Mouse (Mus musculus) induced T-regulatory cell, adult 2 months (primary cell): ENCODE results near the gene Rnf222.
A peak's percentile ranks its signal among the peaks of the same experiment; 100 is the strongest.

Experiments
- DNase-seq: peaks from one replicate; pipeline ENCODE4 v3.0.0-alpha.2; 2012; ENCODE audit warnings: low read depth

Rnf222 gene

DNA sequence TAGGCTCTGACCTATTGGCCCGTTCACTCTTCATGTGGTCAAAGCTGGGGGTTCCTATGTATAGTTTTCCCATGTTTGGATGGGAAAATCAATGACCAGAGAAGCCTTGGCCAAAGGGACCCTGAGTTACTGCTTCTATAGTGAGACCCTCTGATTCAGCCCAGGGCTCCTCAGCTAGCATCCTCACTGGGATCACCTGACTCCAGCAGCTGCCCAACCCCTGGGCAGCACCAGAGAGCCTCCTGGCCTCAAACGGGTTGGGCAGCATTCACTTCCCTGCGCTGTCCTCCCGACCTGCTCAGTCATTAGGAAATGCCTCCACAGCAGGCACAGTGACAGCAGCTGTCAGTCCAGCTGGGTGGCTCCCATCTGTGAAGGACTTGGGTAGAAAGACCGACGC, at the start of gene Rnf222:
Gene Rnf222, plus strand, starts transcription at position 301 of the 400 bp plus-strand sequence.
- DNase-seq: no peak

DNA sequence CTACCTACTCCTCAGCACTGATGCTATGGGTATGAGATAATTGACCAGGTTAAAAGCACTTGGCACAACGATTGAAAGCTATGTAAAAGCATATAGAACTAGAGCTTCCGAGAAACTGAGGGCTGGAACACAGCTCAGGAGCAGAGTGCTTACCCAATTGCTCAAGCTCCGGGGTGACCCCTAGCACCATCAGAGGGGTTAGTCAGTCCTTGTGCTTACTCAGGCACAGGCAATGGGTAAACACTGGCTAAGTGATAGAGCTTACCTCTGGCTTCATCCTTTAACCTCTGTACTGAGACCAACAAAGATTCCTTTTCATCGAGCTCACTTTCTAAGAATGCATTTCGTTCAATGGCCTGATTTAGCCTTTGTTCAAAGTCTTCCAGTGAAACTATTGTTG, 48.7 kb upstream of the Rnf222 start:
- no peak for DNase-seq

DNA sequence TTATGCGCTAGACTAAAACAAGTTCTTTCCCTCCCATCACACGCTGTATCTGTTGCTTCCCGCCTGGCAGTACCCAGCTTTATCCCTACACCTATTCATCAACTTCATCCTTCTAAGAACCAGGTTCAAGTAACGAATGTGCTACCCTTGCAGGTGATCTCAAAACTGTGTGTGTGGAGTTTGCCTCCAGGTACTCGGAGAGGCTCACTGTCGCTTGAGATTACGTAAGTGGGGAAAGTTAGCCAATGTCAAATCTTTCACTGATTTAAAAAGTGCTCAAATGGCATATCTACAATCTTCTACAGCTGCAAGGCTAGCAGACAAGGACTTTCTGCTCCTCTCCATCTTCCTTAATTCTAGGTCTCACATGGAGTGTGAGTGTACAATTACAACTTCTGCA, 37.5 kb upstream of the Rnf222 start:
- no peak for DNase-seq

DNA sequence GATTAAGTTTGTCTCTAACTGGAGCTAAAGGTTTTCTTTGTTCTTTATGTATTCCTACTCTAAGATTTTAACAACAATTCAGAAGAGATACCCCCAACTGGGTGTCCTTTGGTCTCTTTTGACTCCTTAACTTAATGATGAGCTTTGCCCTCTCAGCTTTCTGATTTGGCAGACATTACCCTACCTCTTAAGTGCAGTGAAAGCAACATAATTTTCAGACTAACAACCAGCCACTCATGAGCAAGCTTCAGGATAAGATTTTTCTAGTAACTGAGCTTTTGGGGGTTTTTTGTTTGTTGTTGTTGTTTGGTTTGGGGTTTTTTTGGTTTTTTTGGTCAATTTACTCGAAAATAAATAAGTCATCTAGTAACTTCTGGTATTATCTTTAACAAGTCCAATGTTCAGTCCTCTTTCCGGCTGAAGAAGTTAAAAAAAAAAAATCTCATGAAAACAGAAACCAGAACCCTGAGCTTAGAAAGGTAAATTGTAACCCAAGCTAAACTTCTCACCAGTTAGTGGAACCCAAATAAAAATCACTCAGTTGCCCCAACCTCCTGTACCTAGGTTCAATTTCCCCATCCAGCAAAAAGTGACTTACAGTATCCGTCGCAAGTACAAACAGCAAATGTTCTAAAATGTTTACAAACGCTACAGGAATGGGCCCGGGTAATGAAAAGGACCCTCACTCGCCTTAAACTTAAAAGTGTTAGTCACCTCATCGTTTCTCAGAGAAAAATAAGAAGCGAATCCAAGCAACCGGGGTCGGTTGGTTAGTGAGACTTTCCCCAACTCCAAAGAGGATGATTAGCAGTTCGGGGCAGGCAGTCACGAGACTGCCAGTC, 36.5 kb upstream of the Rnf222 start:
- DNase-seq: no peak

DNA sequence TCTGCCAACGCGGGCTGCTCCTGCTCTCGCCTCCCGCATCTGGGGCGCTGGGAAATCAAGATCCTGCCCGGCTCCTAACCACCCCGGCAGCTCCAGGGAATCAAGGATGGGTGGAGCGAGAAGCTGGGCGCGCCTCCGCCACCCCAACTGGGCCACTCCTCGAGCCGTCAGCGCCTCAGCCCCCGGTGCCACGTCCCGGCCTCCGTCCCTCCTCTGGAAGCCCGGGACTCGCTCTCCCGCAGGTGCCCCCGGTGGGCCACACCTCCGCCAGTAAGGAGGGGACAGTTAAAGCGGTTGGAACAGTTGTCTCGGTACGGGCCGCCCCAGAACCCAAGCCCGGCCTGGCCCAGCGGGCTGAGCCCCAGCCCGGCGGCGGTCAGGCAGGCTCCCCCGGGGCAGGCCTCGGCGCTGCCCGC, 35.9 kb upstream of the Rnf222 start:
- no peak for DNase-seq

DNA sequence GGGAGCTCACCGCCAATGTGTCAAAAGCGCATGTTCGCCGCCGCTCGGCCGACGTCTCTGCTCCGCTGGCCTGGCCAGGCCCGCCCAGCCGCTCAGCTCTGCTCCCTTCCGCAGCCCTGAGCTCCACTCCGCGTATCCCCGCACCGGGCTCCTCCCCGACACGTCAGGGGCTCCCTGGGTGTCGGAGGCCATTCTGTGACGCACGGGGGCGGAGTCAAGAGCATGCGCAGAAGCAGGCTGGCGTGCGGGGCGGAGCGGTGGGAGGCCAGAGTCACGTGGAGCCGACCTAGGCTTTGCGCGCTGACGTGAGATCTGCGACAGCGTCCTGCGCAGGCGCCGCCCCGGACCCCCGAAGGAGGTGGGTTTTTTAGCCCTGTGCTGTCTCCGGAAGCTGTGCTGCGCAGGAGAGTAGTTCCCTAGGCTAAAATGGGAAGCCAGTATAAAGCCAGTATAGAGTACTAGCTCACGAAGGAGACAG, 35.4 kb upstream of the Rnf222 start:
- DNase-seq: peak; percentile 100

DNA sequence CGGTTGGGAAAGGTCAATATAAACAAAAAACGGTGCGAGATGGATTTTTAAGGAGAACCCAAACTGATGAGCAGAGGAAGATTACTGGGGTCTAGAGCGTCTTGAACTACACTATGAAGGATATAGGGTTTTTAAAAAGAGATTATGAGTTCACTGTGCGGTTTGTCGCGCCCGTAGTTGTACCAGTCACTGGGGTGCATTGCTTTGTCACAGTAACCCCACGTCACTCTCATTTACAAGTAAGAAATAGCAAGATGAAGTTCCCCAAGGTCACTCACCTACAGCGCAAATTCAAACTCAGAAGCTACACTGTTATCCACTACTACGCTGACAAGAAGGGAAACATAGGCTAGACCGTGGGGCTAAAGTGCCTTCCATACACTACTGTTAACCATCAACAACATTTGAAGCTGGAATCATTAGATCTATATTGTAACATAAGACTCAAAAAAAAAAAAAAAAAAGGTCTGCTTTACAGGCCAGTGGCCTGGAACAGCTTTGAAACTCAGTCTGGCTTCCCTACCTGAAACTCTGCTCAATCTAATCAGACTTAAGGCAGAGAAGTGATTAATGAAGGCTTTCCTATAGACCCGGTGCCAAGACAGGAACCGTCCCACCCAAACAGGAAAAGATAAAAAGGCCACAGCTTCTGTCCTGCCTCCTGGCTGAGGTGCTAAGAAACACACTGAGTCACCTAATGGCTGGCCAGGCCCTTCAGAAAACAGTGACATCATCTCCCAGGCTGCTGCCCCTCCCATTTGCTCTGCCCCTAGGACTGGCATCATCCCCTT, 34.5 kb upstream of the Rnf222 start:
- peak; percentile 66 for DNase-seq

DNA sequence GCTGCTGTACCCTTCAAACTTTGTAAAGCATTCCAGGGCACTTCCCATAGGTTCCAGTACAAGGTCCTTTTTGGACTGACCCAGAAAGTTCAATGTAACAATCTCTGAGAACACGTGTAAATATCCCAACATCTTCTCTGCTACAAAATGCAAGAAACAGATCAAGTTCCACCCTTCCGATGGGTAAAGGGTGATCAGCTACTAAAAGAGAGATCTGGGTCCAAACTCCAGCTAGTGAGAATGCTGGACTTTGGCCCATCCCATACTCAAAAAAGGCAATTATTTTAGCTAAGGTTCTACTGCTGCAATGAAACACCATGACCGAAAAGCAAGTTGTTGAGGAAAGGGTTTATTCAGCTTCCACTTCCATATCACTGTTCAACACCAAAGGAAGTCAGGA, 33.7 kb upstream of the Rnf222 start:
- DNase-seq: no peak

DNA sequence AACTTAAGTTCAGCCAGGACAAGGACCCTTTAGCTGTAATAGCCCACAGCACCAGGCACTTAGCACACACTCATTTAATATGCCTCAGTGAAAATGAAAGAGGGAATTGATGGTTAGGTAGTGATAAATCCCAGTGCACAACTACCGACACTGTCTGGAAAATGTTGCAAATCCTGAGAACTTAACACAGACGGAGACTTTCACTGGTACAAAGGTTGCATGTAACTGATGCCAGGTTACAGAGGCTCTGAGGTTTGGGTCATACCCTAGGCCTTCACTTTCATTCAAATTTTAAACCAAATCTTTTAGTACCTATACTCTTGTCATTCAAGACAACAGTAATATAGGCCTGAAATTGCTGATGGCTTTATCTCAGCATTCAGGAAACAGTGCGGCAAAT, 31.0 kb upstream of the Rnf222 start:
- DNase-seq: no peak

DNA sequence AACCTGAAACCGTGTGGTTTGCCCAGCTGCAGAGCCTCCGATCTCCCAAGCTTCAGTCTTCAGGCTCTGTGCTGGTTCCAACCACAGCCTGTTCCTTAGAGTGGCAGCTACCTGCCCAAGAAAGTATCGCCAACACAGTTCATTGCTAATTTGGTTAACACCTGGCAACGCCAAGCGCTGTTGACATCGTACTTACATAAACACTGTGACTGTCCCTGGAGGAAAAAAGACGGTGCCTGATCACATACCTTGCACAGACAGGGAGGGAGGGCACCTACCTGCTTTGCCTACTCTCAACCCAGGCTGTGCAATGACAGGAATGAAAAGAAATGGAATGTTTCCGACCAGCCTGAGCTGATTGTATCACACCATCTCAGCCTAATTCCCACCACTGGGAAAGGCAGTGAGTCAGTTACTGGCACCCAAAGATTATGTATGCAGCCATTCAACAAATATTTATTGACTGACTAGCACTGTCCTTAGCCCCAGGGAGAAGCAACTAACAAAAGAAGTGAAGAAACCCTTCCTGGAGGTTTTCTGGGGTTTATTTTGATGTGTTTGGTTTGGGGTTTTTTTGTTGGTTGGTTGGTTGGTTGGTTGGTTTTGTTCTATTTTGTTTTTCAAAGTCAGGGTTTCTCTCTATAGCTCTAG, 28.3 kb upstream of the Rnf222 start:
- DNase-seq: no peak

DNA sequence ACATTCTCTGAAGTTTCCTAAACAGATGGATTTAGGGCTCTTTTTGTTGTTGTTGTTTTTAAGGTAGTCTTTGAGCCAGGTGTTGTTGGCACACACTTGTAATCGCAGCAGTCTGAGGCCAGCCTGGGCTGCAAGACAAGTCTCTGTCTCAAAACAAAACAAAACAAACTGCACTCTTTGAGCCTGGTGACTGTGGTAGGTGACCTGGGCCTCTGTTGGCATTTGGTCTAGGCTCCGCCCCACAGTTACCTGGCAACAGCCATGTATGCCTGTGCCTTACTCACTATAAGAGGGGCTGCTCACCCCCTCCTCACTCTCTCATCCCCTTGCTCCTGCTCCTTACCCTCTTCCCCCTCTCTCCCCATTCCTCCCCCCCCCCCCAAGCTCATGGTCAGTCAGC, 26.1 kb upstream of the Rnf222 start:
- no peak for DNase-seq

DNA sequence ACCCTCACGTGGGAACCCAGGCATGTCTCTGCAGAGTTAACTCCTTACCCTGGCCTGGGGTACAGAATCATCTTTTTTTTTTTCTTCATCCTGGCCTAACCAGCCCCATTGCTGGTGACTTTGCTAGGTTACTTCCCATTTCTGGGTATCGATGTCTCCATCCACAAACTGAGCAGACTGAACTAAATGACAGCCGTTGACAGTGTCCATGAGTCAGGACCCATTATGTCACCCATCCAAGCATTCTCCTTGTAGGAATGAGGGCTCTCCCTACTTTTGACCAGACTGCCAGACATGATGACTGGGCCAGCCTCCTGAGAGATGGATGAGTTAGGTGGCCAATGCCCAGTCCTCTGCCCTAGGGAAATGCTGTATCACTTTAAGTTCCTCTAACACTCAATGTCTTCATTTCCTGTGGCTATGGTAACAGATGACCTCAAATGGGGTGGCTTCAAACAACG, 24.7 kb upstream of the Rnf222 start:
- no peak for DNase-seq

DNA sequence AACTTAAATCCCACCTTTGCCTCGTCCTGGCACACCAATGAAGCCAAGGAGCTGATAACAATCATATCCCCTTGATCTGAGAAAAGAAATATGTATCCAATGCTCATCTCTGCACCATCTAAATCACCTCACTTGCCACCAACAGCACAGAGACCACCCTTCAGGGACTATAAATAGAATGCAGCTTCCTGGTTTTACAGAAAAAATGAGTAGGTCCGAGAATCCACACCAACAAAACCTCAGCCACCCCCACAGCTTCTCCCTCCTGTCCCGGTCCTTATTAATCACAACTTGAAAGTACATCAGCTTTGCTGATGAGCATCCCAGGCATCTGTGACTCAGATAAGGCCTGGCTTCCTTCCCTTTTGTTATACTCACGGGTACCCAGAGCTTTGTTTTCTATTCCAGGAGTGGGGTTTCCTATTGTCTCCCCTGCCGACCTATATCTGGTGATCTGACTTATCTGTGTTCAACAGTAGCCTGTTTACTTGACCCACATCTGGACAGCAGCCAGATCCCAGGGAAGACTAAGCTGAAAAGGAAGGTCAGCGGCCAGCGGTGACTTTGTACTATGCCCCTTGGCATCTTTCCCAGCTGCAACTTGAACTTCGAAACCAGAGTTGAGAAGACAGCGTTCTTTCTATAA, 23.7 kb upstream of the Rnf222 start:
- no peak for DNase-seq

DNA sequence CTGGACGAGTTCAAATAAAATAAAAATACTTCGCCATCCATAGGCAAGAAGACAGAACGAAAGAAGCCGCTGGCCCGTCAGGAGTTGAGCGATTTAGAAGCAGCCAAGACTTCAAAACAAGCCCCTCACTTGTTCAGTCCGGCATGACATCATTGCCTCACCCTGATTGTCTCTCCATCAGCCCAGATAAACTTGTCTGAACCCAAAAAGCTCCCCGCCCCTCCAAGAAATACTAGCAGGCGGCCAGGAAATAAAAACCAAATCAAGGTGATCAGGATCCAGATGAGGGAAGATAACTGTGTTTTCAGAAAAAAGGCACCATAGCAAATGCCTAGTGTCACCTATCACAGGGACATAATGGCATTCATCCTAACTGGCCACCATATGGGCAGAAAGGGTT, 17.1 kb upstream of the Rnf222 start:
- no peak for DNase-seq

DNA sequence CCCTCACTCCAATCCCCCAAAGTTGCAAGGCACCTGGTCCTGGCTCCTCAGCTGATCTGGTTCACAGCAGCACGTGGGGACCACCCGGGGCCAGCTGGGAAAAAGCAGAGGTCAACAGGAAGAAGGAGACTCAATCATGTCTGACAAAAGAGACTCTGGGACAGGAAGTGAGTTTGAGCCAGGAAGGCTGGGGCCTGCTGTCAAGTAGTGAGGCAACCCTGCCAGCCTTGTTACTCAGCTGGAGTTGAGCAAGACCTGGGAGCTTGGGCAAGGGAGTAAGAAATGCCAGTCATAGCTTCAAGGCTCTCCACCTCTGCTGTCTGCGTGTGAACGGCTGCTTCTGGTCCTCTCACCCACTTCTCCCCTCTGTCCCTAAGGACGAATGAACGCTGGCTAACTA, 16.6 kb upstream of the Rnf222 start, which contains the start of gene Ndel1:
Gene Ndel1, minus strand, starts transcription at position 111 of the 400 bp plus-strand sequence.
- DNase-seq: no peak

DNA sequence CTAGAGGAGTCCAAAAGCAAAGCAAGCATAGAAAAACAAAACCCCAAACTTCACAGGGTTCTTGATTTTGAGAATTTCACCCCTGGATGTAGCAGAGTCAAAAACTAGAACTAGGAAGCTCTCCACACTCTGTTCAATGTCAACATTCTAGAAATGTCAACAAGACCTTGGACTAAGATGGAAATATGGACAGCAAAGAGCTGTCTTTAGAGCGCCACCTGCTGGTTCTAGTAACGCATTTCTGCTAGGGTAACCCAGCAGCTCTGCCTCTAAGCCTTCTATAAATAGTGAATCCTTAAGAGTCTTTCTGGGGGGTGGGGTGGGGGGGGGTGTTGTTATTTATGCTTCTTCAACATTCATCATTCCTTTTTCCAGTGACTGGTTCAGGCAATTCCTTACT, 13.5 kb upstream of the Rnf222 start:
- DNase-seq: peak; percentile 84

DNA sequence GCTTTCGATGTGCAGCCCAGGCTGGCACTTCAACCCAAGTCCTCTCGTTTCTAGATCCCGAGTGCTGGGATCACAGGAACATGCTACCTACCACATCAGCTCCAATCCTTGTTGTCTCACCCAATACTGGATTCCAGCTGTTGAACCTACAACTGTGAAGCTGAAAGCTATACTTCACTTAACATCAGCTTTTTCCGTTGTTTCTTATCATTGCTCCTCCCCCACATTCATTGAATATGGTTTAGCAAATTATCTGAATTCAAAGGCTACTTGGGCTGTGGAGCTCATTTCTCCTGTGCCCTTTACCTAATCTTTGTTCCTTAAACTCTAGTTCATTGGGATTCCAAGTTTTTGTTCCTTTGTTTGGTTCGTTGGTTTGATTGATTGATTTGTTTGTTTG, 9.5 kb upstream of the Rnf222 start:
- DNase-seq: no peak

DNA sequence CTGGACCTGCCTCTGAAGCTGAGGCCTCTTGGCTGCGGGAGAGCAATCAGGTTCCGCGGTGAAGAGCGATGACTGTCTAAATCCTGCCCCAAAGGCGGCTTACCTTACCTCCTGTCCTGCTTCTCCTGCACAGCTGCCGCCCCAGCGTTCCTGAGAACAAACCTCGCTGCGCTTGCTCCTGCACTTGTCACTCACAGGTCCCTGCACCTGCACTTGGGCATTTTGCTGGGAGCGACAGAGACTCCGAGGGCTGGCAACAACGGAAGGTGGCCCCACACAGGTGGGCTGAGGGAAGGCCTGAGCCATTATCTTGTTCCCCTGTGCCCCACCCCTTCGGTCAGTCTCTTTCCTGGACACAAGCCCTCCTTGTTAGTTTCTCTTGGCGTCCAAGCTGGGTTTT, 6.2 kb upstream of the Rnf222 start:
- DNase-seq: no peak

DNA sequence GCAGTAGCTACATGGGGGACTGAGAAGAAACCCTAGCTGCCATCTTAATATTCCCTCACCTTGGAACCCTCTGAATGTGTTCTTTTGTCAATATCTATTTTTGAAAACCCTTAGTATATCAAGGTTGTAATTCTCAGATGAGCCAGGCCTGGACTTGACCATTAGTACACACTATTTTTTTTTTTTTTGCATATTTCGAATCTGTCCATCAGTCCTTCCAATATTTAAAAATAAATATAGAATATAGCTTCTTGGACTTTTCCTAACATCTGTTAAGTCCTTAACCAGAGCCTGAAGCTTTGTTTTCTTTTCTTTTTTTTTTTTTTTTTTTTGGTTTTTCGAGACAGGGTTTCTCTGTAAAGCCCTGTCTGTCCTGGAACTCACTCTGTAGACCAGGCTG, 4.5 kb upstream of the Rnf222 start:
- no peak for DNase-seq

DNA sequence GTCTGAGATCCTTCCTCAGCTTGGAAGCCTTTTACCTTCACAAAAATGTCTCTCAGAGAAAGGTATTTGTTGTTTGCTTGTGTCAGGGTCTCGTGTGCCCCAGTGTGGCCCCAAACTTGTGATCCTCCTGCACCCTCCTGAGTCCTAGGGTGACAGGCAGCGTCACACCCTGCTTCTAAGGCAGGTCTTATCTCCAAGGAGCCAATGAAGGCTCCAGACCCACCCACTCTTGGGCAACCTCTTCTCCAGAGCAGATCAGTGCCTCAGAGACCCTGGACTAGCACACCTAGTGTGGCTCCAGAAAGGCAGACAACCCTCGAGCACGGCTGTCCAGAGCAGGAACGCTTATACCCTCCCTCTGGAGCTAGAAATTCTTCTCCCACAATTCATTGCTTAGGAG, 4.0 kb upstream of the Rnf222 start:
- DNase-seq: no peak

DNA sequence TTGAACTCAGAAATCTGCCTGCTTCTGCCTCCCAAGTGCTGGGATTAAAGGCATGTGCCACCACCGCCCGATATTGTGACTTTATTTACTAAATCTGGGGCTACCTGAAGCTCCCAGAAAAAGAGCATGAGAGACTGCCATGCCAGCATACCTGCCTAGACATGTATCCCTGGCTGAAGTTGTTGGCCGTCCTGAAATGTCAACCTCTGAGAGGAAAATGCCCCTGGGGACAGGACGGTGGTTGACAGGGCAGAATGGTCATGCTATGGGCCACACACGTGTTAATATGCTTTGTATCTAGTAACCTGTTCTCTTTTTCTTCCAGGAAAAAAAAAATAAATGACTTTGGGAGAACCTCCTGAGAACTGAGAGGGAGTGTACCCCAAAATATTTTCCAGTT, 2.3 kb upstream of the Rnf222 start:
- DNase-seq: no peak

DNA sequence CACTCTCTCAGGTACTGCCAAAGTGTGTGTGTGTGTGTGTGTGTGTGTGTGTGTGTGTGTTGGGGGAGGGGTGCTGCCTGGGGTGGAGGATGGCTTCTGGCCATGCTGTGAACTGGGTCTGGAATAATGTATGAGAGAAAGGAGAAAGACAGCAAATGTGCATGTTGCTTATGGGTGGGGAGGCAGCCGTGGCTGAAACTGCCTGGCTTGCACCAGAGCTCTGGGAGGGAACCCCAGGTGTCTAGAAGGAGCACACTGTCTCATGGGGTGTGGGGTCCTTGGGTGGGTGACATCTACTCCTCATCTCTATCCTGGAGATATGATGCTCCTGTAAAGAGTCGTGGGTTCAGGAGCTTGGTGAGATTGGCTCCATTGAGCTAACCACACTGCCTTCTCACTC, 300 bp downstream of the Rnf222 start:
- no peak for DNase-seq
